Mouse (Mus musculus) CD4-positive helper T cell, adult 2 months (primary cell): ENCODE results near the gene Hspa4.
A peak's percentile ranks its signal among the peaks of the same experiment; 100 is the strongest.
"Not testable (repeated sequence)": the region's sequence is repeated elsewhere in the genome, so short reads cannot be mapped to it uniquely, and the experiment has no call there.

Experiments used
- DNase-seq: peaks from one replicate; pipeline ENCODE4 v3.0.0-alpha.2; 2012; ENCODE audit warnings: low read depth, missing footprints, low spot score

The Hspa4 gene

DNA sequence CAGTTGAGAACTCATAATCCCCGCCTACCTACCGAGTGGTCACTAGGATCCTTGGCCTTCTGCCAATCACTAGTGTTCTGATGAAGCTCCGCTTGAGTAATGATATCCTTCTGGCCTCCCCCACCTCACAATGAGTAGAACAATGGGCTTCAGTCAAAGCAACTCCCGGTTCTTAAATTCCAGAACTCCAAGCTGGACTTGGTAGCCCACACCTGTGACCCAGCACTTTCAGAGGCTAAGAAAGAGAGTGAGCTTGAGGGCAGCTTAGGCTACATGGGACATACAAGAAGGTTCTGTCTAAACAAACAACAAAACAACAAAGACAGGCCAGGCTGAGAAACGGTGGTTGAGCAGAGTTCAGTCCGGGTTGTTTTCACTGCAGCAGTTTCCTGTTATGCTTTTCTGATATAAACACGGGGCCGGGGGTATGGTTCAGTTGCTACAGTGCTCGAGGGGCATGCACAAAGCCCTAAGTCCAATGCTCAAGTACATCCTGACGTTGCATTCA lies 7.4 kb upstream of the Hspa4 start:
- no peak for DNase-seq

DNA sequence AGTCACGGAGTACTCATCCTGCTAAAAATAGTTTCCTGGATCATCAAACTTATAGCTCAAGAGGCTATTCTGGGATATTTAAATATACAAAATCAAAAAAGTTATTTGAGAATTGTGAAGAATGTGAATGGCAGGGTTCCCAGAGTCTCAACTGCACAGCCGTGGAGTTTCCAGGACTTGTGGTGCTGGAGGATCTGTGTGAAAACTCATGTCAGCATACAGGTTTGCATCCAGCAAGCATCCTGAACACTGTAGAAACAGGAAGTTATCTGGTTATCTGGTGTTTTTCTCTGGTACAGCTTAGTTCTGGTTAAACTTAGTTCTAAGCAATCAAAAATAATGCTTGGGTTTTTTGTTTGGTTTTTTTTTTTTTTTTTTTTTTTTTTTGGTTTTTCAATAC lies 6.7 kb upstream of the Hspa4 start:
- no peak for DNase-seq

DNA sequence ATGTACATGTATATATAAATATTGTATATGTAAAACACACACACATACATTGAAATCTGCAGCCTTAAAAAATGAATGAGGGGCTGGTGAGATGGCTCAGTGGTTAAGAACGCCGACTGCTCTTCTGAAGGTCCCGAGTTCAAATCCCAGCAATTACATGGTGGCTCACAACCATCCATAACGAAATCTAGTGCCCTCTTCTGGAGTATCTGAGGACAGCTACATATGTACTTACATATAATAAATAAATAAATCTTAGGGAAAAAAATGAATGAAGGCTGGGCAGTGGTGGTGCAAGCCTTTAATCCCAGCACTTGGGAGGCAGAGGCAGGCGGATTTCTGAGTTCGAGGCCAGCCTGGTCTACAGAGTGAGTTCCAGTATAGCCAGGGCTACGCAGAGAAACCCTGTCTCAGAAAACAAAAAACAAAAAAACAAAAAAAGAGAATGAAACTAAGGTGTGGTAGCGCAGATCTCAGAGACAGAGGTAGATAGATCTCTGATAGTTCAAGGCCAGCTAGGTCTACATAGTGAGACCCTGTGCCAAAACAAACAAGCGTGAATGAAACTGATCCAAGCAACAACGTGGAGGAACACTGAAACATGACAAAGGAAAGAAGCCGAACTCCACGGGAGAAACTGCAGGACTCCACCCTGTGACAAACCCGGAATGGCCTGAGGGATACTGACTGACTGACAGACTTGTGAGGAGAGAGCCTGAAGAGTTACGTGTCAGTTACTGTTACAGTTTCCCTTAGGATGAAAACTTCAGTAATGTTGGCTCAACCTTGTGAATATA lies 4.0 kb upstream of the Hspa4 start:
- DNase-seq = no peak

DNA sequence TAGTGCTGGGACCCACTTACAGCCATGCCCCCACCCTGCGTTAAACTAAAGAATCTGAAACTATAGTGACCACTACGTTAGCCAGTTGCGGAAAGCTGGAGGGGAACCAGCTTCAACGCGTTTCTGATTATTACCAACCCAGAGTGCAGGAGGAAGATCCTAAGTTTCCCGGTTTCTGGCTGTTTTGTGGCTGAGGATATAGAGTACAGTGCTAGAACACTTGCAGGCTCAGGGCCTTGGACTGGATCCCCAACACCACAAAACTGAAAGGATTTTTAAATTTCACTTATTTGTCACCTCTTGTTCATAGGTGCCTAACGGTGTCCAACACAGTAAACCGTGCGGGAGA lies 884 bp upstream of the Hspa4 start:
- no peak for DNase-seq

DNA sequence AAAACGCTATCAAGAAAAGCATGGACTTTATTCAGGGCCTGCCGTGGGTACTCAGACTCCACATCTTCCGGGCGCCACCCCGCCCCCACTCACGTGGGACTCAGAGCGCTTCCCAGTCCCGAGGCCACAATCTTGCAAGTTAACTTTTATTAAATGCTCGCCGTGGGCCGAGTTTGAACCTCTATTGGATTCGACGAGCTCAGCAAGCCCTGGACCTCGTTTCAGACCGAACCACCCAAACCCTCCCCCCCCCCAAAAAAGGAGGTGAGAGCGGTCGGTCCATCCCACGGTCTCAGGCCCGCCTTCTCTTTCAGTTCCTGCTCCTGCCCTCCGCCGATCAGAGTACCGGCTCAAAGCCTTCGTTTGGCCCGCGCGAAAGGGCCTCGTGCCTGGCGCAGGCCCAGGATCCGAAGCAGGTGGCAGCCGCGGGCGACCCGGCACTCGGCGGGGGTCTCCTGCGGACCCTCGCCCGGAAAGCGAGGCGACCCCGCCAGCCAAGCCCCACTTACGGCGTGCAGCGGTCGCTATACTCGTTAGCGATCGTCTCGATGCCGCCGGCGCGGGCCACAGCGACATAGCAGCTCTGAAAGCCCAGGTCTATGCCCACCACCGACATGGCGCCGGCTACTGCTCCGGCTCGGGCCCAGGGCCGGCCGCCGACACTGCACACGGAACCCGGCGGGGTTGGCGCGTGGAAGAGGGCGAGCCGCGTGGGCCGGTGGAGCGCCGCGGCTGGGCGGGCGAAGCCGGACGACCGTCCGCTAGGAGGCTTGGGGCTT lies 517 bp downstream of the Hspa4 start:
- peak; percentile 85 for DNase-seq

DNA sequence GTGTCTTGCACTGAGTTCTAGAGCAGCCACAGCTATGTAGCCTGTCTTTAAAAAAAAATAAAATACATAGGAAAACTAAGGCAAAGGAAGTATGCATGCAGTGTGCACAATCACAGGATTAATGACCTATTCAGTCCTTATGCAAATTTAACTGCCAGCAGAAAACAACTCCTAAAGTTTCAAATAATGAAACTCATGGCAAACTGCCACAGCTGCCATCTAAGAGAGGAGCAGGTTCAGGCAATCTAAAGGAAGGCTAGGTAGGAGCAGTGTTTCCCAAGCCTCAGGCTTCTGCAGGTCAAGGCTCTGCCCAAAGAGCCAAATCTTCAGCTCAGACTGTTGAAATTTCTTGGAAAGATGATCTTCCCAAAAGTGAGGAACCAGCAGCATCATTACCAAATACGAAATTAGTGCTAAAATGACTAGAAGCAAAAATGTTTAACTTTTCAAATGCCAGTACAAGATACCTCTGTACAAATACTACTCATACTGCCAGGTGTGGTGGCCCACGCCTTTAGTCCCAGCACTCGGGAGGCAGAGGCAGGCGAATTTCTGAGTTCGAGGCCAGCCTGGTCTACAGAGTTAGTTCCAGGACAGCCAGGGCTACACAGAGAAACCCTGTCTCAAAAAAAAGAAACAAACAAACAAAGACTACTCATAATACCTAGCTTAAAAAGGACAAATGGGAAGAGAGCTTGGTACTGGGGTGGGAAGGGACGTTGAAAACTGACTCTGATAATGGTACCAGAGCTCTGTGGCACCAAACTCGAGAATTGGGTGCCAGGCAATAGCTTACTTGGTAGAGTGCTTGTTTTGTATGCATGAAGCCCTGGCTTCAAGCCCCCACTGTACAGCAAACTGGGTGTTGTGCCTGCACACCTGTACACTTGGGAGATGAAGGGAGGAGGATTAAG lies 2.1 kb downstream of the Hspa4 start:
- no peak for DNase-seq

DNA sequence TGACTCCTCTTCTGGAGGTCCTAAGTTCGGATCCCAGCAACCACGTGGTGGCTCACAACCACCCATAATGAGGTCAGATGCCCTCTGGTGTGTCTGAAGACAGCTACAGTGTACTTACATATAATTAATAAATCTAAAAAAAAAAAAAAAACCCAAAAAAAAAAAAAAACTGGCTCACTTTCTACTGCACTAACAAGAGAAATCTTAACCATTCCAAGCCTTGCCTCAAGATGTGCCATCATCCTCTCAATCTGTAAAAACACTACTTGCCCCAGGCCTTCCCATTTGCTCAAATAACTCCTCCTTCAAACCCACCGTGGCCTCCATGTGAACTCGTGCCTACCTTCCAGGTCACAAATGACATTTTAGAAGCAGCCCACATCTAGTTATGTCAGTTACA lies 3.4 kb downstream of the Hspa4 start:
- DNase-seq = no peak

DNA sequence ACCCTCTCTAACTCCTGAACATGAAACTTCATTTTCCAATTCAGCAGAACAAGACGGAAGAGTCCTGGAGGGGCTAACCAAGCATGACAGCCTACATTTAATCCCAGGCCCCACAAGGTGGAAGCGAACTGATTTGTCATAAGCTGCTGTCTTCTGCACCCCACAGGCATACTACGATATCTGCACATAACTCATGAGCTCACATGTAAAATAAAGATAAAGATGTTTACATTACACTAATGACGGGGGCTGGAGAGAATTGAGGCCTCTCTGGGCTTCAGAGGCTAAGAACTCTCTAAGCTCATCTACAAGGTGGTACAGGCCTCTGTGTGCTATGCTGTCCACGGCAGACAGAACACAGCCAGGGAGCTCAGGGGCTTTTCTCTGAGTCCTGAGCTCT lies 5.8 kb downstream of the Hspa4 start:
- DNase-seq = no peak

DNA sequence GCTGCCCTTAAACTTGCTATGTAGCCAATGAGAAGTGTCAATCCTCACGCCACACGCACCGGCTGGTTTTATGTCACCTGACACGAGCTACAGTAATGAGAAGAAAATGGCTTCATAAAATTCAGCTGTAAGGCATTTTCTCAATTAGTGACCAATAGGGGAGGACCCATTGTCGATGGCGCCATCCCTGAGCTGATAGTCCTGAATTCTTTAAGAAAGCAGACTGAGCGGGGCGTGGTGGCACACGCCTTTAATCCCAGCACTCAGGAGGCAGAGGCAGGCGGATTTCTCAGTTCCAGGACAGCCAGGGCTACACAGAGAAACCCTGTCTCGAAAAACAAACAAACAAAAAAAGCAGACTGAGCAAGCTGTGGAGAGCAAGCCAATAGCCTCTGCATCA lies 9.4 kb downstream of the Hspa4 start:
- DNase-seq = no peak

DNA sequence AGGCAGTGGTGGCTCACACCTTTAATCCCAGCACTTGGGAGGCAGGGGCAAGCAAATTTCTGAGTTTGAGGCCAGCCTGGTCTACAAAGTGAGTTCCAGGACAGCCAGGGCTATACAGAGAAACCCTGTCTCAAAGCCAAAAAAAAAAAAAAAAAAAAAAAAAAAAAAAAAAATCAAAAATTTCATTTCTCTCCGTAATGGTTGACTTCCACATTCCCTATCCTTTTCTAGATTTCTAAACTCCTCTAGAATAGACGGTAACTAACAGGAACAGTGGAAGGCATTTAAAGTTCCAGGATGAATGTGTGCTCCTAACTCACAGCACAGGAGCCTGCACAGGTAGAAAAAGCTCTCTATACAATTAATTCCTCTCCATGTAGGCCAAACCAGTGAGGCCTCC lies 10.1 kb downstream of the Hspa4 start:
- not testable (repeated sequence) for DNase-seq

DNA sequence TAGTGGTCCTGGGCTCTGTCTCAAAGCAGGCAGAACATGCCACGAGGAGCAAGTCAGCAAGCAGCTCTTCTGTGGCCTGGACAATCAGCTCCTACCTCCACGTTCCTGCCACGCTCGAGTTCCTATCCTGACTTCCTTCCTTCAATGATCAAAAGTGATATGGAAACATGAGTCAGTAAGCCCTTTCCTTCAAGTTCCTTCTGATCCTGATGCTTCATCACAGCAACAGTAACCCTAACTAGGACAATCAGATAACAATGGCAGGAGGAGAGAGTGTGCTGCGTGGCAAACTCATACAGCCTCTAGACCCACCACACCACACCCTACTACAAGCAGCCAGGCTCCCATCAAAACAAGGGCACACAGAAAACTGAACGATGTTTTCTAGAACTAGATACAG lies 14.4 kb downstream of the Hspa4 start:
- no peak for DNase-seq

DNA sequence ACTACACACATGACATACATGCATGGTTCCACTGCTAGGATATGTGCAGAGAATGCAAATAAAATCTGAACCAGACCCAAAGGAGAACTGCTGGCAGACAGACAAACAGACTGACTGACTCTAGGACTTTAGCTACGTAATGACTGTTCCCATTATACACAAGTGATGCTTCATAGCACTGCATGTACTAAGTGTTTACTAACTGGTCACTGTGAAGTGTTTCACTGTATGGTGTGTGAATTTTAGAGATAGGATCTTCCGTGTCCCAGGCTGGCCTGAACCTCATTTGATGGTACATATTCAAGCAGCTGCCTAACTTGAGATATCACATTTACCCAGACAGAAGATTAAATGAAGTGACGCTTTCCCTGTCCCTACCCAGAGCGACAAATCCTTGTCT lies 21.8 kb downstream of the Hspa4 start:
- no peak for DNase-seq

DNA sequence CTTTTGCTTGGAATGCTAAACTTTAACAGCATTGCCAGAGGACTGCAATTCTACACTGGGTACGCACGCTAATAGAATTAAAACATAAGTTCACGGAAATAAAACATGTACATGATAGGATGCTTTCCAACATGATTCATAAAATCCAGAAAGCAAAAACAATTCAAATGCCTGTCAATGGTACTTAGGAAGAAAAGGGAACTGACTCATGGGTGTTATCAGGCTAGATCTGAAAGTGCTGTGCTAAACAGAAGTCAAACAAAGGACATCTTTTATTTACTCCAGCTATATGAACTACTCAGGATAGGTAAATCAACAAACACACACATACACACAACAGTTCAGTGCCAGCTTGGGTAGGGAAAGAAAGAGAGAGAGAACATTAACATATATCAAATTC lies 24.9 kb downstream of the Hspa4 start:
- DNase-seq = no peak

DNA sequence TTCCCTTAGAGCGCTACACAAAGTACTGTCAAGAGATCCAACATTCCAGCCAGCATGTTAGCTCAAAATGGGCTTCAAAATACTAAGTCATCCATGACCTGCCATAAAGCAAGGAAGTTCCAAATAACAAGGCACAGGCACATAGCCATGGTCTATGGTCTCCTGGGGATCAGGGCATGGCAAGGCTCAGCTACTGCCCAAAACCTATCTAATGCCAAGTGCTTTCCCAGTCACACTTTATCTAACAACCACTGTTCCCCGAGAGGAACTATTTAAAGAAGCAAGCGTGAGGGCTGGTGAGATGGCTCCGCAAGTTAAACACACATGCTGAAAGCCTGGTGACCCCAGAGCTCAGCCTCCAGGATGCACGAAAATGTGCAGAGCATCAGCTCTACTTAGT lies 26.9 kb downstream of the Hspa4 start:
- DNase-seq = no peak

DNA sequence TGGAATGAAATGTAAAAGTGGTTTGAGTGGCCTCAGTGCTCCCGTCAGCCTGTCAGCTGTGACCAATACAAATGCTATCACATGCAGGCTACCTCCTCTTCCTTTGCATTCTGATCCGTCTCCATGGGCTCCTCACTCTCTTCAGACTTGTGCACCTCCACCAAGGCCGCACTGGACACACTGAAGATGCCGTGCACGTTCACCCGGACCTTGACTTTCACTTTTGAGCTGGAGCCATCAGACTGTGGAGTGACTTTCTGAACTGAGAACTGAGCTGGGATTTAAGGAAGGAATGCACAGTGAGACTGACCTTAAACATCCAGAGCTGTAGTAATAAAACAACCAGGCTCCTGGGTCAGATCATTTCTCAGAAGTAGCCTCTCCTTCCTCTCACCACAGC lies 30.7 kb downstream of the Hspa4 start:
- DNase-seq = no peak

DNA sequence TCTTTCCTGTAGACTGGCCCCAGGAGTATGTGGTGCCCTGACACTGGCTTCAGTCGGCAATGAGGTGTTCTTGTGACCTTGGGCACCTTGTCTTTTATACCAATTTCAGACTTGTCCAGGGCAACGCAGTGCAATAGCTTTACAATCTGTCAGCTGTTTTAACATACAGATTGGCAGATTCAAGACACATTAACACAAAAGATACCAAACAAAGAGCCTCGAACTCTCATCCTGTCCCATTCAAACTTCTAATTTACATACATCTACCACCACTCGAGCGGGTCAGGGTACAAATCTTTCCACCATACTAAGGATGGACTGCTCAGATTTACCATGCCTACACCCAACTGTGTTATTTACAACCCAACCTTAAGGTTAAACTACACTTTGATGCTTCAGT lies 39.7 kb downstream of the Hspa4 start:
- no peak for DNase-seq

DNA sequence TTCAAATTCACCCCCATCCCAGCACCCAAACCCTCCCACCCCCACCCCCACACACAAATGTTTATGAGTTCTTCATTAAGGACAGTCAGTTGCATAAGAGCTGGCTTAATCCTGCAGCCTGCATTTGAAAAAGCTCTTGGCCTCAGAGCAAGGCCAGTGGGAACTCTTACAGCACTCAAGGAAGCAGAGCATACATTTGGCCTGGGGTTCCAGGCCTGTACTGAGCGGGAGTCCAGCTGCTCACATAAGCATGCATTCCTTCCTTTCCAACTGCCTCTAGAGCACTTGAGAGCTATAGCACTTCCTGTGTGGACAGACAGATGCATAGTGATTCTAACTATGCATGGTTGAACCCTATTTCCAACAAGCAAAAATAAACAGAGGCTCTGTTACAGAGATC lies 40.2 kb downstream of the Hspa4 start:
- DNase-seq = no peak

DNA sequence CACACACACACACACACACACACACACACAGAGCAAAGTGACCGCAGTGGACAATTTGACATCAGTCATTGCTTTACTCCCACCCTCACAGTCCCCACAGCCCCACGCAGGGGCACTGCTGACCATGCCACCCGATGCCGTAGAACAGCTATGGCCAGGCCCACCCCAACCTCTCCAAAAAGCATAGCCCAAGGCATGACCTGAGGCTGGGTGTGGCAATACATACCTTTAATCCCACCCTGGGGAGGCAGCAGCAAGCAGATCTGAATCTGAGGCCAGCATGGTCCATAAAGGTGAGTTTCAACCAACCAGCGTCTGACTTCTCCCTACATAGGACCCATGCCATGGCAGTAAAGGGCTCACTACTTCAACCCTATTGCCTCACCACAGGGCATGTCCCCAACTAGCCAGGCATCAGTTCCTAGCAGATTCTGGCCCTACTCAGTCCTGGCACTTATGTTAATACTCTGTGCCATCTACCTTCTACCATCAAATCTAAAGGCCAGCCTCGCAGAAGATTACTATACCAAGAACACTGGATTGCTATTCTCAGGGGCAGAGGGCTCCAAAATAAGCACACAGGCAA lies 41.1 kb downstream of the Hspa4 start:
- DNase-seq = no peak

DNA sequence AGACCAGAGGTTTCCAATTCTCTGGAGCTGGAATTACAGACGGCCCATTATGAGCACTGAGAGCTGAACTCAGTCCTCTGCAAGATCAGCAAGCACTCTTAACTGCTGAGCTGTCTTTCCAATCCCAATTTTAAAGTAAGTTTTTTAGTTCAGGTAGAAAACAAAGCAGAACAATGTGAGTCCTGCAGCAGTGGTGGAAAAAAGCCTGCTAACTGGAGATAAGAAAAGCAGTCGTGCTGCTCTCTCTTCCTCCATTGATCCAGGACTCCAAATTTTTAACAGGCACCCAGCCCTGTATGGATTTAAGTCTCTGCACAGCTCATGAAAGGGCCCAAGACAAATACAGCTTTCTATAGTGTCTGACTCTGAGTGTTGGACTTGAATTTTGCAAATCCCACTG lies 43.3 kb downstream of the Hspa4 start:
- no peak for DNase-seq

DNA sequence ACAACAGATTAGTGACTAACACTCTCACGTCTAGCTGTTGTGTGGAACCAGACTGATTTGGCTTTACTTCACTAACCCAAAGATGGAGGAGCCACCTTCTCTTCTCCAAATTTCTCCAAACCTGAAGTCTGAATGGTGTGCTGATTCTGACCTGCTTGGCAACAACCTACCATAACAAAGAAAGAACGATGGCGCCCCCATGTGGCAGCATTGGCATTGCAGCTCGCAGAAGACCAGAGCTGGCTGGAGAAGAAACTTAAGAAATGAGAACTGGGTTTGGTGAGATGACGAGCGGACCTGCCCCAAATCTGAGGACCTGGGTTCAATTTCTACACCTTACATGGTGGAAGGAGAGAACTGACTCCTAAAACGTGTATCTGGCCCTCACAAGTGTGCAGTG lies 45.3 kb downstream of the Hspa4 start:
- DNase-seq = peak; percentile 49

DNA sequence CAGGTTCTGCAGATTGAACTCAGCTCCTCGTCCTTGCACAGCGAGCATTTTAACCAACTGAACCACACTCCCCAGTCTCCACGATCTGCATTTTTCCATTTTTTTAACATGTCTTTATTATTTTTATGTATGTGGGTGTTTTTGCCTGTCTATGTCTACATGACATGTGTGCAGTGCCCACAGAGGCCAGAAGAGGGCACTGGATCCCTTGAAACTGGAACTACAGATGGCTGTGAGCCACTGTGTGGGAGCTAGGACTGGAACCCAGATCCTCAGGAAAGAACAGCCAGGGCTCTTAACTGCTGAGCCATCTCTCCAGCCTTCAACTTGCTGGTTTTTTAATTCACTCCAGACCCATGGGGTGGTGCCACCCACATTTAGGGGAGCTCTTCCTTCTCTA lies 45.8 kb downstream of the Hspa4 start:
- peak; percentile 28 for DNase-seq
